Mouse (Mus musculus): Measurements from ENCODE around the gene Kctd17.

- TF ChIP-seq CTCF (IDR thresholded peaks at IDR 0.05; ENCODE audit: borderline replicate concordance, insufficient read depth, low read length) (no peak), POLR2A (IDR thresholded peaks at IDR 0.05; ENCODE audit: low read depth, low read length) (no peak)
Measured at GRCm38 (mm10) chr15:78425230-78425629, 3.1 kb upstream of the Kctd17 start.

Measured in embryonic fibroblast, embryonic 13.5 days (primary cell).